Mouse (Mus musculus): ENCODE data around the gene Hoxc8.

The Hoxc8 gene

DNA sequence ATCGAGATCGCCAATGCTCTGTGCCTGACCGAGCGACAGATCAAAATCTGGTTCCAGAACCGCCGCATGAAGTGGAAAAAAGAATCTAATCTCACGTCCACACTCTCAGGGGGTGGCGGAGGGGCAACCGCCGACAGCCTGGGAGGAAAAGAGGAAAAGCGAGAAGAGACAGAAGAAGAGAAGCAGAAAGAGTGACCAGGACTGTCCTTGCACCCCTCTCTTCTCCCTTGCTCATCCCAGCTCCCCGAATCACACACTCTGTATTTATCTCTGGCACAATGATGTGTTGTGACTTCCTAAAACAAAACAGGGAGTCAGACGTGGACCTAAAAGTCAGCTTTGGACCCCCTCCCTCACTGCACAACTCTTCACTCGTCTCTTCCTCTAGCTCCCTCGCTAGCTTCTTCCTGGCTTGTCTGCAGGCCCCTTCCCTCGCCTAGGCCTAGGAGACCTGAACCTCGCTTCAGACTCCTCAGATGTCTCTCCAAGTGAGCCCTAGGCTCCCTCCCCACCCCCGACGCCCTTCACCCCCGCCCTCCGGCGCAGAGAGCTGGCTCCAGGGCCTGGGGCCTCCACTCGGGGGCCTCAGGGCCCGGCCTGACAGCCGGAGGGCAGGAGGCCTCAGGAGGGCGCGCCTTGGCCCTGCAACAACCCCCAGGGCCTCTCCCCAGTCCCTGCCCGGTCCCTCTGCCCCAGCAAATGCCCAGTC lies 20.6 kb downstream of the Hoxc8 start:
- DNase-seq: no peak

DNA sequence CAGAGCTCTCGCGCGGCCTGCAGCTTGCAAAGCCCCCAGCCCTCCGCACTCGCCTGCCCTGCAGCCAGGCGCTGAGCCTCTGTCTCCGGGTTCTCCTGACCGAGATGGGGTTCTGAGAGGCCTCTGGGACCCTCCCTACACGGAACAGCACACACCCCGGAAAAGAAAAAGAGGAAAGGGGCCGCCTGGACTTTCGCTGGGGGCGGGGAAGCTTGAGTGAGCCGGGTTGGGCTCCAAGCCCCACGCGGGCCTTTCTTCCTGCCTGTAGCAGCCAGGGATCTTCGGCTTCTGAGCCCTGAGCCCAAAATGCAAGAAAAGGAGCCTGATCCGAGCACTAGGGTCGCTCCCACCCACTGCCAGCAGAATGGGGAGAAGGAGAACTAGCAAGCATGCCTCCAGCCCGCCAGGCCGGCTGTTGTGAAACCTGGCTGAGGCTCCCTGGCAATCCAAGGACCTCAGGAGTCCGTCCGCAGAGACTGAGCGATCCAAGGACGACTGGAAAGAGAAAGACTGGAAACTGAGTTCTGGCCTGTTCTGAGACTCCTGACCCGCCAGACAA lies 21.6 kb downstream of the Hoxc8 start:
- no peak for DNase-seq

DNA sequence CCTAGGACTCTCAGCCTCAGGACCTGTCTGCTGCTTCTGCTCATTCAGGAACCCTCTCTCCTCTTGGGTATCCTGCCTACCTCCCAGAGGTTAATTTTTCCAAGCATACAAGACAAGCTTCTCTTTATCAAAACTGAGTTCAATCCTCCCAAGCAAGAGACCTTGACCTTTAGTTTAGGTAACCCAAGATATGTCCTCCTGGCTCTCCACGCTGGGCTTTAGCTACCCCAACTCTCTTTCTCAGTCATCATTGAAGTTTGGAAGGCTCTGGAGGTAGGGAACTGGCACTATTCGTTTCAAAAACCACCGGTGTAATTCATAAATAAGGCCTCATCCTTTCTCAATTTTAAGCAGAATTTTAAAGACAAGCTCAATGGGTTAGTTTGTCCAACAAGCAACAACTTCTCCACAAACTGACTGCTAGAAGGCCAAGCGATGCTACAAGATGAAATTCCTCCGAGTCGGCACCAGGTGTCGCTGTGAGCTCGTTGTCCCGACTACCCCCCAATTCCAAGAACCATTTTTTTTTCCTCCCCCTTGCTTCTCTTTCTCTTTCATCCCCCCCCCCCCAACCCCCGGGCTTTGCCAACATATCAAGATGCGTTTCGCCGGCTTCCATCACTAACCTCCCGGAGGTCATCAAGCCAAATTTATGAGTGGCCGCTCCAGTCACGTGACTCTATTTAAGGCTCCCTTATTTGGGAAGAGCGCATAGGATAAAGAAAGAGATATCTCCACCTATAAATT lies 23.0 kb downstream of the Hoxc8 start:
- DNase-seq: no peak

DNA sequence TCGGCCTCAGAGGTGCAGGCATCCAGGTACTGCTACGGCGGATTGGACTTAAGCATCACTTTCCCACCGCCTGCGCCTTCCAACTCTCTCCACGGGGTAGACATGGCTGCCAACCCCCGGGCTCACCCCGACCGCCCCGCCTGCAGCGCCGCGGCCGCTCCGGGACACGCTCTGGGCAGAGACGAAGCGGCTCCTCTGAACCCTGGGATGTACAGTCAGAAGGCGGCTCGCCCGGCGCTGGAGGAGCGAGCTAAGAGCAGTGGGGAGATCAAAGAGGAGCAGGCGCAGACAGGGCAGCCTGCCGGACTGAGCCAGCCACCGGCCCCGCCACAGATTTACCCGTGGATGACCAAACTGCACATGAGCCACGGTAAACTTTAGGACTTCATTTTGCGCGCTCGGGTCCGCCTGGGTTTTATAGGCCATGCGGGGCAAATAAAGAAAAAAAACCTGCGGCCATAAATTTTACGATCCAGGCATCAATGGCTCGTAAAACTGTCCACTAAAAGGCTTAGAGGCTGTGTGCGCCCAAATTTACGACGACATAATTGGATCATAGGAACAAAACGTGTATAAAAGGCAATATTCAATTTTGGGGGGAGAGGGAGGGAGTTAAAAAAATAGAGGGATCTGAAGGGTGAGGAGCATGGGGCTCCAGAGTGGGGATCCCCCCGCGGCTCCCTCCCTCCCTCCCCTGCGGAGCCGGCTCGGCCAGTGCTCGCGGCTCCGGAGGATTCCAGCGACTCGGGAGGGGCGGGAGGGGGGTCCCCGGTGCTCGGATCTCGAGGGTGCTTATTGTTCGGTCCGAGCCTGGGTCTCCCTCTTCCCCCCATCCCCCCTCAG lies 24.0 kb downstream of the Hoxc8 start:
- no peak for DNase-seq

DNA sequence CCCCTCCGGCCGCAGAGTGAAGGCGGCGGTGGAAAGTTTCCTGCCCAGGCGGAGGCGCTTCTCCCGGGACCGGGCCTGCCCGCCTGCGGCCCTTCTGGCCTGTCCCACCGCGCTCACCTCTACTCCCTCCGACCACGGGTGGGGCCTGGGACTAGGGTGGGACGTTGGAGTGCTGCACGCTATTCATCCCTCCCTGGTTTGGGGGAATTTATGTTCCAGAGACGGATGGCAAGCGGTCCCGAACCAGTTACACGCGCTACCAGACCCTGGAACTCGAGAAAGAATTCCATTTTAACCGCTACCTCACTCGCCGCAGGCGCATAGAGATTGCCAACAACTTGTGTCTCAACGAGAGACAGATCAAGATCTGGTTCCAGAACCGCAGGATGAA lies 24.6 kb downstream of the Hoxc8 start:
- DNase-seq: no peak

DNA sequence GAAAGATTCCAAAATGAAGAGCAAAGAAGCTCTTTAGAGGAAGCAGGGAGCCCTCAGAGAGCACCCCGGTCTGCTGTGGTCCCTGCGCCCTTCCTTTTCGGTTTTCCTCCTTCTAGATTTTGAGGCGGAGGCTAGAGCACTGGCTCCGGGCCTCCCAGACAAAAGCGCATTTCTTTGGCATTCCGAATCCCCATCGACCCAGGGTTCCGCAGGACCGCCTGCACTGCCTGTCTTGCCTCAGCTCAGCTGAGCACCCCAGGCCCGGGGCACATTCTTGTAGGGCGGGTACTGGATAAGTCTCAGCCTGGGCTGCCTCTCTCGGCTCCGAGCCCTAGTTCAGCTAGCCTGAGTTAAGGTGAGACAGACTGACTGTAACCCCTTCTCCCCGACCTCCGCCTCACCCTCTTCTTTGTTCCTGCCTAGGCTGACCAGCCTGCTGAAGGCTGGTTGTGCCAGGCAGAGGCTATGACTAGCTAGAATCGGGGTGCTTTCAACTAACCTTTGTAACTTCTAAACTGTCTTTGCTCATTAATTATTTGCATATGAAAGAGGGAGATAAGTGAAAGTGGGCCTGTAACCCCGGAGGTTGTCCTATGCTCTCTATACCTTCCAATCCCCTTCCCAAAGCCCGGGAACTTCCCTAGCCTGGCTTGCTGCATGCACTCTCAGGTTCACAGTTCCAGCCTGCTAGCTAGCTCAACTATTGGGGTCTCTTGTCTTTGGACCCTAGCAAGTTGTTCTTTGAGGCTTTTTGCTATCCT lies 25.2 kb downstream of the Hoxc8 start:
- DNase-seq: no peak

DNA sequence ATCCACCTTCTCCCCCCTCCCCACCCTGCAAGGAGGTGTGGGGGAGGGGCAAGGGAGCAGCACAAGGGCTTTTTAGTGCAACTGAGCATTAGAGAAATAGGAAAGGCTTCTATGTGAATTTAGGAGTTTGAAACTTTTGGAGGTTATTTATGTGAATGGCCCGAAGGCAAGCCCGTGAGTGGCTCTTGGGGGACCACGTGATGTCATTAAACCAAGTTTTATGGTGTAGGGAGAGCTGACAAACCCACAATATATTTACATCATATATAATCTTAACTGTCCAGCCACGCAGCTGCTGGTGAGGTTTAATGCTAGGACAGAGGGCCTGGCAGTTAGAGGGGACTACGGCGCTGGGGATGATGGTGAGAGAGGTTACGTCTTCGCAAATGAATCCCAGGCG lies 28.2 kb downstream of the Hoxc8 start, which contains the start of gene Hoxc4:
TSS of gene Hoxc4 (plus strand) at position 299 of the 400 bp plus-strand sequence.
- DNase-seq: no peak

DNA sequence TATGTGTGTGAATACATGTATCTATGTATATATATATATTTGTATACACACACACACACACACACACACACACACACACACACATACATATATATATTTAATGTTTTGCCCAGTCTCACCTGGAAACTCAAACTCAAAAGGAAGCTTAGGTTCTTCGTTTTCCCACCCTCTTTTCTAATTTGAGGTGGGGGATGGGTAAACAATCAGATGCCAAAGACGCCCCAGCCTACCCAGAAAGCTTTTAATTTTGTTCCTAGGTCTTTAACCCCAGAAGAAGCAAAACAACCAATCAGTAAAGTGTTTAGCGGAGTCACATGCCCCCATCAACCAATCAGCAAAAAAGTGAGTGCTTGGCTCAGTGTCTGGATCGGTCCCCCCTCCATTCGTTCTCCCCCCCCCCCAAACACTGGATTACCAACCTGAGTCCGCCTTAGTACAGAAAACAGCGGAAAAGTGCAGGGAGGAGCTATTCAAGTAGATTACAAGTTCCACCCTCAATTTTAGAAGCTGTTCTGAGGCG lies 30.6 kb downstream of the Hoxc8 start:
- no peak for DNase-seq

DNA sequence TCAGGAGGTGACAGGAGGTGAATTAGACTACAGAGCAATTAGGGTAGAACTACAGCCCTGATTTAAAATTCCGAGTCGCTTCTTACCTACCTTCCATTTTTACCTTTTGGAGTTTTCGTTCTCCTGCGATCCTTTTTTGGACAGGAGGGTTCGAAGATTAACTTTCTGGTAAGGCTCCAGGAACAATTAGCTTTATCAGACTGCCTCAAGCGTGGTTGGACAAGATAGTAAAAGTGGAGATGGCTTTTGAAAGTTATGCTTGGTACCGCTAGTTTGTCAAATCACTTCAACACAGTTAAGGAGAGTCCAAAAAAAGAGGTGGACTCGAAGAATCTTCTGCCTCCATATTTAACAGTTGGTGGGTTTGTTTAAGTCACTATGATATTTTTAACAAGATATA lies 31.1 kb downstream of the Hoxc8 start:
- no peak for DNase-seq

DNA sequence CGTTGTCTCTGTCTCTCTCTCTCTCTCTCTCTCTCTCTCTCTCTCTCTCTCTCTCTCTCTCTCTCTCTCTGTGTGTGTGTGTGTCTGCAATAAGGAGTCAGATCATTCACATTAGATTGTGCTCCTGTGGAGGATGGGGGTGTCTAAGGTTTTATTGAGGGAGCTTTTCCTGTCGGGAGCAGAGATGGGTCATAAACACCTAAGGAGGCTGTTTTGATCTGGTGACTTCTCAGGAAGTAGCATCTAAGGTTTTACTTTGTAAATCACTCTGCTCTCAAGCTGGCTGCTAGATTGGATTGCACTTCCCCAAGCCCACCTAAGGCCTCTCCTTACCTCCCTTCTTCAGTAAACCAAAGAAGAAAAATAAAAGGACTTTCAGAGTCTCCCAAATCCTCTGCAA lies 33.7 kb downstream of the Hoxc8 start:
- no peak for DNase-seq

DNA sequence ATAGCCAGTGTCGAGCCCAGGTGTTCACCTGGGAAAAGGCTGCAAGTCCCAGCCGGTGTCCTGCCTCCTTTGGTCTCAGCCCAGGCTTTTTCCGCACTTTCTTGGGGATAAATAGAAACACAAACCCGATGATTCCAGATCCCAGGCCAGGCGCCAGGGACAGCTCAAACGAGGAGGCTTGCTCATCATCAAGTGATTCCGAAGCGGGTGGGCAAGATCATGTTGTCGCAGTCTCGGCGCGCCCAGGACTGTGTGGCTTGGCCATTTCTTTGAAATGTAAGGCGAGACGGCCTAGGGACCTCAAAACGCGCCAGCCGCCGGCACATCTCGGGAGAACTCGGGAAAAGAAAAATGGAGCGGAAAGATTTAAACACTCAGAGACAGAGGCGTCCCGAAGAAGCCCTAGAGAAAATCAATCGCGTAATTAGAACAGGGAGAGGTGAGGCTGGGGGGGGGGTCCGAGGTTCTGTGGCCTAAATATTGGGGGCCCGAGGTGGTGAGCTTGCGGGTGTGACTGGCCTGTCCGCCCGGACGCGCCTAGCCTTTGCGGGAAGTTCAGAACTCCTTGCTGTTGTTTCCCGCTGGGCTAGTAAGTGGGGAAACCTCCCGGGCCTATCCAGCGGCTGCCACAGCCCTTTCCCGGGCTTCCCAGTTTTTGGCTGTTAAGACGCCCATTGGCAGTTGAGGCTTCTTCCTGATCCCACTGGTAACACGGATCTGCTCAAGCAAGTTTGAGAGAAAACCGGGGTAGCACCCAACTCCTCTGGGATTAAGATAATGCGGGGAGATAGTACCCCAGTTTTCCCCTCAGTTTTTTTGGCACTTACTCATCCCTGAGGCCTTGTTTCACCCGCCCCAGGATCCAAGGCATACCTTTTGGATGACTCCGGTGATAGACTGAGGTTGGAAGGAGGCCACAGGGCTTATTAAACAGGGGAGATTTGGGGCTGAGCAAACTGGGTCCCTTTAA lies 37.1 kb downstream of the Hoxc8 start:
- no peak for DNase-seq

DNA sequence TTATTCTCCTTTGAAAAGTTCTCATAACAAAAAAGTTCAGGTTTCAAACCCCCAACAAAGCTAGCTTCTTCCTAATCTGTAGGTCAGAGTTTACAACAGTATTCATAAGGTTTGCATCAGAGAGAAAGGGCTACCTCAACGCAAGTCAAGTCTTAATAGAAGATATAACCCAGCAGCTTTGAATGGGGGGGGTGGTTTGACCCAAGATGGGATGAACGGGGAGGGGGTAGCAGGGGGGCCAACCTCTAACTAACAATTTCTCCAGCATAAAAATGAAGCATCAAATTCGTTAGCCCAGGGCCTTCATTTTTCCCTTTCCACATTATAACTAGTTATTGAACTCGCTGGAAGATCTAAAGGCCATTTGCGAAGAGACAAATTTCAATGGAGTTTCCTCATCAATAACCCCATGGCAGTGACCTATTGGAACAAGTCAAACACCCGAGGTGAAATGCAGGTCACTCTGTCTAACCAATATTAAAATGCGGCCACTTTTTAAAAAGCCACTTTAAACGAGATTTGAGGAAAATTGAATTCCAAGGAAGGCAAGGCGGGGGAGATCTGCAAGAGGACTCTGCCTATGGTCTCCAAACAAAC lies 38.6 kb downstream of the Hoxc8 start:
- no peak for DNase-seq

DNA sequence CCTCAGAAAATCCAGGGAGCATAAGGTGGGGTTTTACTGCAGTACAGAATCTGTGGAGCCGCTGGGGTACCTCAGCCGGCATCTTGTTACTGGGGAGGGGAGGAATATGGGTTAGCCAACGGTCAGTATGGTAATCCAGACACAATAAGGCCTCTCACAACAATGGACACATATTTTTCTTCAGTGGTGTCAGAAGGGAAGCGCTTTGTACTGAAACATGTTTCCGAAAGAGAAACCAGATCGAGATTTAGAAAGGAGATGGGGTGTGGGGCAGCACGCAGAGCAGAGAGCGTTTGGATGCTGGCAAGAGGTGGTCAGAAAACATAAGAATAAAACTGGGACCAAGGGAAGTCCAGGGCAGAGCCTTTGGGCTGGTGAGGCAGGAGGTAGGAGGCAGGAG lies 39.7 kb downstream of the Hoxc8 start:
- DNase-seq: no peak

DNA sequence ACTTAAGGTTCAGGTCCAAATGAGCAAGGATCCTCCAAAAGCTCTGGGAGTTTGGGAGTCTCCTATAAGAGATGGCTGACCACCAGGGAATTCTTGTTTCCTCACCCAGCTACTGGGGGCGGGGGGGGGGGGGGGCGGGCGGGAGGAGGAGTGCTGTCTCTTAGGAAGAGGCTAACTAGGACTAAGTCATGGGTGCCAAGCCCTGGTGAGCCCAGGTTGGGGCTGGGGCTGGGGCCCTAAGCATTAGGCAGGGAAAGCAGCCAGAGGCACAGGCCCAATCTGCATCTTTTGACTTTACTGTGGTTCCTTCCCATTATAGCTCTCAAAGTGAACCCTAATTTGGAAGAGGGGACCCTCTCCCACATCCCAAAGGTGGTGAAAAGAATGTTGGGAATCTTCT lies 41.8 kb downstream of the Hoxc8 start:
- no peak for DNase-seq

DNA sequence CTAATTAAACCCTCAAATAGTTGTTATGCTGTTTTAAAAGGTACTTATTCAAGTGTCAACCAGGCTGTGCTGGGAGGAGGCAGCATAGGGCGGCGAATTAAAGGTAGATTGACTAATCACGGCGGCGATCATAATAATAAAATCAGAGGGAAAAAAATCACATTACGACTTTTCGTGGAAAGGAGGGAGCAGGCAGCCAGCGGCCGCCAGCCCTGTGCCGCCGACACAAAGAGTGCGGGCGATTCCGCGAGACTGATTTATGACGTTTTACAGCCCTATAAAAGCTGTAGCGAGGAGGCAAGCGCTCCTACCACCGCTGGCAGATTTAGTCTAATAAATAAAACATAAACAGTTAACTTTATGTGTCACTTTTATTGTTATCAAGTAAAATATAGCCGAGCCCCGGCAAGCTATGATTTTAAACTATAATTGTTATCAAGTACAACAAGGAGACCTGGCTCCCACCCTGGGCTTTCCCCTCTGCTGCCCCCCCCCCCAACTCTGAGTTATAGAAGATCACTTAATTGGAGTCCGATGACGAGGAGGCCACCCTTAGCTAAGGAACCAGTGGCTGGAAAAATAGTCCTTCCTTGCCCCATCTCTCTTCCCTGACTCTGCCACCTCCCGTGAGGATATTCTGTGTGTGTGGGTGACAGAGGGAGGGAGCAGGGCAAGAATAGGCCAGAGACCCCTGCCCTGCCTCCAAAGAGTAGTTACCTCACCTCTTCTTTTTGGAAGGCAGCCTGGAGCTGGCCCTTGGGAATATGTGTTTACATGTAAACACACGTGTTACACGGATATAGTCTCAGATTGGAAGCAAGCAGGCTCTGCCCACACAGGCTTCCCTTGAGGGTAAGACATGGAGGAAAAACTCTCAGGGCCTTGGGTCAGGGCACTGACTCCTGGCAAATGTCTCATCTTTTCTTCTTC lies 42.5 kb downstream of the Hoxc8 start:
- no peak for DNase-seq

DNA sequence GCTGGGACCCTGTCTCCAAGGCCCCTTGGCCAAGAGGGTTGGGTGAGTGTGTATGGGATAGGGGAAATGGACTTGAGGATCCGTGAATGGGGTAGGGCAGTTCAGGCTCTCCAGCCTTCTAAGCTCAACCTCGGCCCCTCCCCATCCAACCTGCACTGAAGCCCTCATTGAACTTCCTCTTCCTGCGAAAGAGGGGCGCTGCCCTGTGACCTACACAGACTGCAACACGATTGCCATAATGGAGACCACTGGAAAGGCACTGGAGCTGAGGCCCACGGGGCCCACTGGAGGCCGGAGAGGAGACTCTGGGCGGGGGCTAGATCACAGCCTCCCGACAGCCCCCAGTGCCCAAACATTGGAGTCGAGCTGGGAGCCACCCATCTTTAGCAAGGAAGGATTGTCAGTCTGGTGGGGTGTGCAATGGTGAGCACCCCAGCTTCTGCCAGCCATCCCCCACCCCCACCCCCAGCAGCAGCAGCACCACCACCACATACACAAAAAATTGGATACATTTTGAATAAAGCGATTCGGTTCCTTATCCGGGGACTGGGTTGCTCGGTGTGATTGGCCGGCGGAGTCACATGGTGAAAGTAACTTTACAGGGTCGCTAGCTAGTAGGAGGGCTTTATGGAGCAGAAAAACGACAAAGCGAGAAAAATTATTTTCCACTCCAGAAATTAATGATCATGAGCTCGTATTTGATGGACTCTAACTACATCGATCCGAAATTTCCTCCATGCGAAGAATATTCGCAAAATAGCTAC lies 43.8 kb downstream of the Hoxc8 start:
- no peak for DNase-seq

DNA sequence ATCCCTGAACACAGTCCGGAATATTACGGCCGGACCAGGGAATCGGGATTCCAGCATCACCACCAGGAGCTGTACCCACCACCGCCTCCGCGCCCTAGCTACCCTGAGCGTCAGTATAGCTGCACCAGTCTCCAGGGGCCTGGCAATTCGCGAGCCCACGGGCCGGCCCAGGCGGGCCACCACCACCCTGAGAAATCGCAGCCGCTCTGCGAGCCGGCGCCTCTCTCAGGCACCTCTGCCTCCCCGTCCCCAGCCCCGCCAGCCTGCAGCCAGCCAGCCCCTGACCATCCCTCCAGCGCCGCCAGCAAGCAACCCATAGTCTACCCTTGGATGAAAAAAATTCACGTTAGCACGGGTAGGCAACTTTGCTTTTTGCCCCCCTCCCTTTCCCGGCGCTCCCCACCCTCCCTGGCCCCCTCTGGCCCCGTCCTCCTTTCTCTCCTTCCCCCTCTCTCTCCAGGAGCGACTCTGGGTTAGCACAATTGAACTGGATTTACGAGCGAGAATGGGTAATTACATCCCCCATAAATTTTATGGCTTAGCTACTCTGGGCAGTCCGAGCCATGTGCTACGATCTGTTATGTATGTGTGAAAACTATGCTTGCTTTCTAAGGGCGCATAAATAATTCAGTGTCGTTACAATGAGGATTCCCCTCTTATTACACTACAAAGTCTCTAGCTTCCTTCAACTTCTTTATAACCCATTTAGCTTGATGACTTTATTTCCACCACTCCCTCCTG lies 44.6 kb downstream of the Hoxc8 start:
- no peak for DNase-seq

DNA sequence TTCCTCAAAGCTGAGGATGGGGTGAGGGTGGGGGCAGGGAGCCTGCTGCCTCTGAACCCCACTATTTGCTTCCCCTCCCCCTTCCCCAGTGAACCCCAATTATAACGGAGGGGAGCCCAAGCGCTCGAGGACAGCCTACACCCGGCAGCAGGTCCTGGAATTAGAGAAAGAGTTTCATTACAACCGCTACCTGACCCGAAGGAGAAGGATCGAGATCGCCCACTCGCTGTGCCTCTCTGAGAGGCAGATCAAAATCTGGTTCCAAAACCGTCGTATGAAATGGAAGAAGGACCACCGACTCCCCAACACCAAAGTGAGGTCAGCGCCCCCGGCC lies 45.1 kb downstream of the Hoxc8 start:
- no peak for DNase-seq
